Mouse (Mus musculus): ENCODE measurements around the gene Mlip.

Mlip gene

GRCm38 (mm10) chr9:77344318-77344717 is 8.5 kb downstream of the Mlip start:
- DNase-seq, result no peak

GRCm38 (mm10) chr9:77340159-77340862 is 12.5 kb downstream of the Mlip start:
- DNase-seq, result no peak

DNA sequence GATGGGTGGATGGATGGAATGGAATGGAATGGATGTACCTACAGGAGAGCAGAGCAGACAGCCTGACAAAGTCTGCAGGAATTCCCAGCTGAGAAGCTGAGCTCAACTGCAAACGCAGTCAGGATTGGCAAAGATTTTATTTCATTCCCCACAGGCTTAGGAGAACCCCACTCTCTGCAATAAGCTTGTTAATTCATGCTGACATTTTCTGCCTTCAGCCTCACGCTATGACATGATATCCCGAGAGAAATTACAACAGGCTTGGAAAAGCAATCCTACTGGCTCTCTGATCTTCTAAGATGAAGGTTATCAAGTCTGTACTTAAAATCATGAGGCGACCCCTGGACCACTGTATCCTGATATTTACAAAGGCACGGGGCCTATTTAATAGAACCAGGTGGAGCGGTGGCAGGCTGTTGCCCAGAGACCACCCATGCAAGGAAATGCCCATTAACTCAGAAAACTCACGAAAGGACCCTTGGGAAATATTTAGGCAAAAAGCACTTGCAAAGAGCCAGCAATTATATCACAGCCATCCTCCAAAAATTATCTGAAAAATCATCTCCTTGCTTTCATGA is 13.1 kb downstream of the Mlip start:
- no peak for DNase-seq

- no peak for DNase-seq
Measured at GRCm38 (mm10) chr9:77335370-77335769, 17.4 kb downstream of the Mlip start.

DNA sequence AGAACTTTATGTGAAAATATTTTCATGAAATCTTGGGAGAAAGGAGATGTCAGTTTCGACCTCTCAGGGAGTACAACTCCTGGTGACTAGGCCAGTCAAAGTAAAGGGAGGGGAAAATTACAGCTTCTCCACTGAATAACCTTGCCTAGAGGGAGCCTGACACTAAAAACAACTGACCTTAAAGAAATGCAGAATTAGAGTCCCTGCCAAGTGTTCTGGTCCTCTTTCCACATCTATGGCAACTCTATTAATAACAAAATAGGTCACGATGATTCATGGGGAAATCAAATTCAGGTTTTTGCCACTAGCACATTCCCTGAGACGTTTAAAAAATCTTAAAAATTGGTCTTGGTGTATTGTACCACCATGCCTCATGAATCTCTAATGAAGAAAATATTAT is 34.4 kb downstream of the Mlip start:
- DNase-seq, result no peak

DNA sequence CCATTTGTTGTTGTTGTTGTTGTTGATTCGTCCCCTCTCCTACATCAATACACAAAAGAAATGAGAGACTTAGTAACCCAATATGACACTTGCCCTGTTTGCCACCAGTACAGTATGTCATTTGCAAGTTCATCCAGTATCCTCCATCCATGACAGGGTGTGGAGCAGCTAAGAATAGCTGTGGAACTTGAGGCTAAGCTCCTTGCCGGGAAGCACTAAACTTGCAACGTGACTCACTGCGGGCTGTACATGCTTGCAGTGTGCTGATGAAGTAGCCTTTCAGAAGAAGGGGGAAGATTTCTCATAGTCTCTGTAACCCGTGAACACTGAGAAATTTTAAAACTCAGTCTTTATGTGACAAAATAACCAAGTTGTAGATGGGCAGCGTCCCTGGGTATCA is 42.2 kb downstream of the Mlip start:
- DNase-seq, result no peak

DNA sequence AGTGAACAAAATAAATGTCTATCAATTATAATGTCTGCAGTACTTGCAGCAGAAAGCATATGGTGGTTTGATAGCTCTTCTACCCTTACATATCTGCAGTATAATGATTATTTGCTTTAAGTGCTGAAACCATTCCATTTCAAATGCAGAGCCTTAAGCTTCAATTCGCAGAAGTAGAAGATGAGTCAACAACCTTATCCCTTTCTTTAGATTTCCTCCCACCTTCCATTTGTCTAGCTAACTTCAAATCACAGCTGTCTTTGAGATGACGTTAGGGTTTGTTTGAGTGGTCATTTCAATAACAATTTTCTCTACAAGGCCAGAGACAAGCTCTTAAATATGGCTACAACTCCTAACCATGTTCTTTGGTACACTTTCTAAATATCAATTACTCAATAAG is 47.4 kb downstream of the Mlip start:
- no peak for DNase-seq

GRCm38 (mm10) chr9:77302340-77302739 is 50.4 kb downstream of the Mlip start:
- DNase-seq, result no peak

DNA sequence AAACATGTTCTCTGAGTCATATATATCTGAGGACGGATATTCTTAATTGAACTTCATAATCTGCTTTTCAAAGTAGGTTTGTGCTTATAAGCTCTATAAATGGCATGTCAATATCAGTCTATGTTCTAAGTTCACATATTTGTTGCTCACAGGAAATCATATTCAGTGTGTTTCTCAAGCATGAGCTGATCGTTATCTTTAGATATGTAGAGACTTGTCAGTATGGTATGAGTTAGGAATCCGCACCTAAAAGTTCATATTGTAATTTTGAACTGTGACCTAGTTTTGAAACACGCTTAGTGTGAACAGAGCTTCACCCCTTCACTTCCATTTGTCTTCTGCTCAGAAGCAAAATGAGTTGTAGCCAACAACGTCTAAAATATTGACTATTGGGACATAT is 64.8 kb downstream of the Mlip start:
- DNase-seq, result no peak

- DNase-seq, result no peak
Measured at GRCm38 (mm10) chr9:77279371-77279770, 73.4 kb downstream of the Mlip start.

DNA sequence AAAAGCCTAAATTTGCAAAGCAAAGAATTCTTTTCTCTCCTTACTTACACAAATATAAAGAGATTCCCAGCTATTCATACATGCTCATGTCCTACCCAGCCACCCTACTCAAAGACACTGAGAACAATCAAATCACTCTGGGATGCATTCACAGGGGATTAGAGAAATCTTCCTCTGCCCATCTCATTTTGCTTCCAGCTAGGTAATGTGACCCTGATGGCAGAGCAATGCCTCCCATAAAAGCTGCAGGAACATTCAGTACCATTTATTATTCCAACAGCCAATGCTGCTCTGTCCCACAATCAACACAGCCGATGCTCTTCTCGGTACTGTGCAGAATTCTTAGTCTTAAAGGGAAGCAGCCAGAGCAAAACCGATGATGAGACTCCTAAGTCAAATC is 74.7 kb downstream of the Mlip start:
- no peak for DNase-seq

- no peak for DNase-seq
Measured at GRCm38 (mm10) chr9:77277270-77277669, 75.5 kb downstream of the Mlip start.

DNA sequence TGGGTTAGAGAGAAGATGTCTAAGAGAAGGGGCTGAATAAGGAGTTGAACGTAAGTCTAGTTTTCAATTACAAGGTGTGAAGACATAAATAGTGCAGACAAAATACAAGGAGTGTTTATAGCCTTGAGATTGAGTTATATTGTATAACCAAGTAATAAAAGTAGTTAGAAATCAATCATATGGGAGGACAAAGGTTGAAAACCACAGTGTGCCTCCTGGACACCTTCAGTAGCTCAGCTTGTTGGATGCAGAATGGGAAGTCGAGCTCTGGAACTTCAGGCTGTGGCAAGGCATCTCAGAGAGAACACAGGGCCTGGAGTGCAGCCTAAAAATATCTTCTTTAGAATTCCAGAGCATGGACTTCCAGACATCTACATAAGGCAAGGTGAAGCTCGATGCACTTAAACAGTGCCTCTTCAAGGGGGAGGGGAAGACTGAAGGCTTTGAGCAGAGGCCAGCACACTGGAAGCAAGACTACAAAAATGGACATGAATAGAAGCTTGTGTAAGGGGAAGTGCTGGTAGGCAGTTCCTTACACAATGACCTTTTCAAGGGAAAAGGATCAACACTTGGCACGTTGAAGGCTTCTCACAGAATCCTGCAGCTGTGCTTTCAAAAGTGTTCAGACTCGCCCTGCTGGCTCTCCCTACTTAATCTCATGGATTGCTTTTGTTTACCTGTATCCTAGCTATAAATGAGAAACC is 76.2 kb downstream of the Mlip start:
- no peak for DNase-seq

DNA sequence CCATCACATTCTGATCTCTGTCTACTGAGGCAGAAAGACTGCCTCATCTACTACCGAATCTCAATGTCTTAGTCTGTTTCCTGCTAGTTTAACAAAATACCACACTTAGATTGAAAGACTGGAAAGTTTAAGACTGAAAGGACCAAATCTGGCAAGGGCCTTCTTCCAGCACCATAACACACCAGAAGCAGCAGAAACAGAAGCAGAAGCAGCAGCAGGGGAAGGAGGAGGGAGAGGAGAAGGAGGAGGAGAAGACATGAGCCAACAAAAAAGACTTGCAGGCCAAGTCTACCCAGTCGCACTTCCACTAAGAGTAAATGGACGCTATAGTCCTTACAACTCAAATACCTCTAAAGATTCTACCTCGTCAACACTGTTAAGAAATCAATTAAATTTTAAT is 80.0 kb downstream of the Mlip start:
- no peak for DNase-seq

GRCm38 (mm10) chr9:77265268-77266017 is 87.3 kb downstream of the Mlip start:
- no peak for DNase-seq

- DNase-seq, result no peak
Measured at GRCm38 (mm10) chr9:77259052-77259451, 93.7 kb downstream of the Mlip start.

DNA sequence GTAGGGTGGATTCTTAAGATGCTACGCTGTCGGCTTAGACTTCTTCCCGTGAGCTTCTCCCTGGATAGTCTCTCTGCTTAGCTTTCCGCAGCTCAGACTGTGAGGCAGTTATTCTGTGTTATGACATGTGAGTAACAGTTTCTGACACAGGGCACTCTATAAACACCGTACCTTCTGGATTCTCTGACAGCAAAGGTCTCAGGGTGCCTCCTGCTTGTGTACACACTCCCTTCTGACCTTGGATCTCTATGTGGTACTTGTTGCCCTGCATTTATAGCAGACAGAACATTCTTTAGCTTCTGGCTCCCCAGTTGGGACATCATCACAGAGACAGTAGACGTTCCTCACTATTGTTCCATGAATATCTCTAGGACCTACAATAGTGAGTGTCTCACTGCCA is 94.5 kb downstream of the Mlip start:
- DNase-seq, result no peak

DNA sequence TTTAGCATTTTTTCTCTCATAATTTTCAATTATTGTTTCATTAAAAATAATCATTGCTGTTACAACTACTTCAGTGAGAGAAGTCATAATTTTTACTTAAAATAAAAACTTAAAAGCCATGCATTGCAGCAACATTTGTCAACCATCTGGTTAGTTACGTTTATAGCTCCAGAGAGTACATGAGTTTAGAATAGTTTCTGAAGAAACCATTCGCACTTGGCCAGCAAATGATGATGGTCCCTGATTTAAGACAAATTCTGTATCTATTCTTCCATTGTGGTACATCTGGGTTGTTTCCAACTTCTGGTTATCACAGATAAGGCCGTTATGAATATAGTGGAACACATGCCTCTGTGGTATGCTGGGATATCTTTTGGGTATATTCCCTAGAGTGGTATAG is 98.3 kb downstream of the Mlip start:
- DNase-seq, result no peak

DNA sequence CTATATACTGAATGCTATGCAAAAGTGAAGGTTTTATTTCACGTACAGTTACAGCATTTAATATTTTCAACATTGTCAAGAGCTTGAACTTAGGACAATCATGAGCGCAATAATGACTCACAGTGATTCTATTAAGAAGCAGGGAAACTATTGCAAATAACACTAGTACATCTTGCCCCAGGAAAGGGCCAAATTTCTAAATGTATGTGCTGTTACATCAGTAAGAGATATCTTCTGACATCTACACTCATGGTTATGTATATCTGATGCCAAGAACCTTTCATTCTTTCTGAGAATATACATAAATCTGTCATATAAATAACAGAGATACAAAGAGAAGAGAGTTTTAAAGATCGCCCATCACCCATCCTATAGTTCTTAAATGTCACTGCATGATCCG is 100.0 kb downstream of the Mlip start:
- DNase-seq, result no peak

DNA sequence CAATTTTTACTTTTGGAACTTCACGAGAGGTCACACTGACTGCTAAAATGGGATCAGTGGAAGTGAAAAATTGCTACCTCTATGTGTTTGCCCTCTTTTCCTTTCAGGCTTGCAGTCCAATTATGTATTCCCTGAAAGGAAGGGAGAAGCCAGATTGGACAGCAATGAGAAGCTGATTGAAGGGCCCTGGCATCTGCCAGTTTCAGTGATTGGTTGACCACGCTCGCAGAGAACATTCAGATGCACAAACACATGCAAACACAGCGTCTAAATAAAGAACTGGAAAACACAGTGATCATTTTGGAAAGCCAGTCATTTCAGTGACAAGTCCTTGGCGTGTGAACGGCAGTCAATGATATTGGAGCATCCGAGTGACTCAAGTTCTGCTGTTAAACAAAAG is 100.6 kb downstream of the Mlip start:
- no peak for DNase-seq

DNA sequence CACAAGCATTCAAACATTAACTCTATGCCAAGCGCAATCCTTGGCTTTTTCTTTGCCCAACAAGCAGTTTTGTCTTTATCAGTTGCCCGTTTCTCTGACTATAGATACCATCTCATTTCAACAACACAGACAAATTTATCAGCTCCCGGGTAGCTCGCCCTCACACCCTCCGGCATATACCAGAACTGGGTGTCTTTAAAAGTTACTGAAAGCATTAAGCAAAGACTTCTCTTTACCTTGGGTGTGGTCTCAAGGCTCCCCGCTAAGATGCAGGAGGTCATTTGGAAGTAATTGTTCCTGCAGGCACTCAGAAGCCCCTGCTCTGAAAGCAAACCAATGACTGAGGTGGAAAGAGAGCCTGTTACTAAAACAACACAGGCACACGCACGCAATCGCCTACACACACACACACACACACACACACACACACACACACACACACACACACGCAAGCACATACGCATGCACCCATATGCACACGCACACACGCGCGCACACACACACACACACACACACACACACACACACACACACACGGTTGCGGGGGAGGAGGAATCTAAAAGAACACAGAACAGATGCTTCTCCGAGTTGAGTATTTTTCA is 101.2 kb downstream of the Mlip start:
- DNase-seq, result no peak

- DNase-seq, result no peak
Measured at GRCm38 (mm10) chr9:77198250-77198649, 154.5 kb downstream of the Mlip start.

GRCm38 (mm10) chr9:77179486-77179885 is 173.3 kb downstream of the Mlip start:
- no peak for DNase-seq
